Mouse (Mus musculus): ENCODE results near the gene Gm17783.

- no peak for TF ChIP-seq CTCF (IDR thresholded peaks at IDR 0.05; ENCODE audit: low read depth, low read length)
- TF ChIP-seq GATA1 (IDR thresholded peaks at IDR 0.05; ENCODE audit: borderline replicate concordance, low read length), result no peak
- no peak for TF ChIP-seq GATA2 (IDR thresholded peaks at IDR 0.05; ENCODE audit: borderline replicate concordance, low read depth, low read length)
These were observed 19.7 kb upstream of the Gm17783 start for GRCm38 (mm10) chr16:45551579-45551978.

All from G1E (cell line).